Mouse (Mus musculus): ENCODE measurements around the gene Inip. TPM values are rescaled to one million over a fixed set of nuclear protein-coding genes. Genes with fewer than 3 reads are reported as not detected.

Gene Inip
- total and polyA plus RNA-seq, 2 experiments: 2.3 to 3.4 TPM

GRCm38 (mm10) chr4:59823470-59823869, 22.1 kb upstream of the Inip start:
- Histone ChIP-seq H3K79me2 (ENCODE audit: control insufficient read depth, insufficient read depth, low read length) (peaks cover 16% of the 10 kb centered on the region; the same call in 1 of the 2 replicates), H3K36me3 (ENCODE audit: control insufficient read depth, insufficient read depth, low read length) (no peaks in the 10 kb centered on the region), H3K4me1 (ENCODE audit: control insufficient read depth, insufficient read depth, low read length) (peaks cover 2% of the 10 kb centered on the region), H3K4me3 (ENCODE audit: insufficient read depth, low read depth, low read length) (no peak overlapping the region), H3K27ac (replicated peaks; ENCODE audit: insufficient read depth, low read depth, low read length) (no peak overlapping the region), H3K9ac (ENCODE audit: low read depth, low read length) (no peak overlapping the region), H3K27me3 (ENCODE audit: control insufficient read depth, insufficient read depth, low read length) (no peaks in the 10 kb centered on the region)
- 80% methylated on average over 7 of the region's 7 CpGs for WGBS
- no peak for DNase-seq (ENCODE audit: extremely low read depth, low read depth, low spot score)
- TF ChIP-seq CTCF (IDR thresholded peaks at IDR 0.05; ENCODE audit: low read depth, low read length): no peak
- no peak for TF ChIP-seq POLR2A (IDR thresholded peaks at IDR 0.05; ENCODE audit: extremely low read depth, insufficient read depth, low read length)

- TF ChIP-seq CTCF (IDR thresholded peaks at IDR 0.05; ENCODE audit: low read depth, low read length) (no peak), POLR2A (IDR thresholded peaks at IDR 0.05; ENCODE audit: extremely low read depth, insufficient read depth, low read length) (no peak)
- Histone ChIP-seq H3K27ac (replicated peaks; ENCODE audit: insufficient read depth, low read depth, low read length) (no peak overlapping the region), H3K27me3 (ENCODE audit: control insufficient read depth, insufficient read depth, low read length) (no peaks in the 10 kb centered on the region), H3K36me3 (ENCODE audit: control insufficient read depth, insufficient read depth, low read length) (no peaks in the 10 kb centered on the region), H3K79me2 (ENCODE audit: control insufficient read depth, insufficient read depth, low read length) (peaks cover 12% of the 10 kb centered on the region; the same call in 1 of the 2 replicates), H3K4me3 (ENCODE audit: insufficient read depth, low read depth, low read length) (no peak overlapping the region), H3K4me1 (ENCODE audit: control insufficient read depth, insufficient read depth, low read length) (peaks cover 2% of the 10 kb centered on the region), H3K9ac (ENCODE audit: low read depth, low read length) (no peak overlapping the region)
- WGBS: 52% methylated on average over 4 of the region's 4 CpGs
- peak; percentile 44 for DNase-seq (ENCODE audit: extremely low read depth, low read depth, low spot score)
Measured at GRCm38 (mm10) chr4:59822119-59822518, 20.7 kb upstream of the Inip start.

GRCm38 (mm10) chr4:59821516-59821915, 20.1 kb upstream of the Inip start:
- Histone ChIP-seq H3K79me2 (ENCODE audit: control insufficient read depth, insufficient read depth, low read length) (peaks cover 10% of the 10 kb centered on the region; the same call in 1 of the 2 replicates), H3K27ac (replicated peaks; ENCODE audit: insufficient read depth, low read depth, low read length) (no peak overlapping the region), H3K9ac (ENCODE audit: low read depth, low read length) (no peak overlapping the region), H3K4me1 (ENCODE audit: control insufficient read depth, insufficient read depth, low read length) (peaks cover 2% of the 10 kb centered on the region), H3K4me3 (ENCODE audit: insufficient read depth, low read depth, low read length) (no peak overlapping the region), H3K27me3 (ENCODE audit: control insufficient read depth, insufficient read depth, low read length) (no peaks in the 10 kb centered on the region), H3K36me3 (ENCODE audit: control insufficient read depth, insufficient read depth, low read length) (no peaks in the 10 kb centered on the region)
- WGBS: 98% methylated on average over 1 of the region's 1 CpGs
- DNase-seq (ENCODE audit: extremely low read depth, low read depth, low spot score): no peak
- TF ChIP-seq CTCF (IDR thresholded peaks at IDR 0.05; ENCODE audit: low read depth, low read length) (no peak), POLR2A (IDR thresholded peaks at IDR 0.05; ENCODE audit: extremely low read depth, insufficient read depth, low read length) (no peak)

- H3K27me3 ChIP-seq (ENCODE audit: control insufficient read depth, insufficient read depth, low read length): no peaks in the 10 kb centered on the region
- no peaks in the 10 kb centered on the region for H3K36me3 ChIP-seq (ENCODE audit: control insufficient read depth, insufficient read depth, low read length)
- peaks cover 2% of the 10 kb centered on the region for H3K4me1 ChIP-seq (ENCODE audit: control insufficient read depth, insufficient read depth, low read length)
- 88% methylated on average over 12 of the region's 12 CpGs for WGBS
- H3K9ac ChIP-seq (ENCODE audit: low read depth, low read length): no peak overlapping the region
- H3K27ac ChIP-seq (replicated peaks; ENCODE audit: insufficient read depth, low read depth, low read length): no peak overlapping the region
- no peak for DNase-seq (ENCODE audit: extremely low read depth, low read depth, low spot score)
- H3K79me2 ChIP-seq (ENCODE audit: control insufficient read depth, insufficient read depth, low read length): peaks cover 7% of the 10 kb centered on the region; the same call in 1 of the 2 replicates
- H3K4me3 ChIP-seq (ENCODE audit: insufficient read depth, low read depth, low read length): no peak overlapping the region
- no peak for TF ChIP-seq CTCF (IDR thresholded peaks at IDR 0.05; ENCODE audit: low read depth, low read length)
- TF ChIP-seq POLR2A (IDR thresholded peaks at IDR 0.05; ENCODE audit: extremely low read depth, insufficient read depth, low read length): no peak
Measured at GRCm38 (mm10) chr4:59819477-59820022, 18.2 kb upstream of the Inip start.

GRCm38 (mm10) chr4:59819054-59819472, 17.7 kb upstream of the Inip start:
- Histone ChIP-seq H3K27ac (replicated peaks; ENCODE audit: insufficient read depth, low read depth, low read length) (no peak overlapping the region), H3K4me3 (ENCODE audit: insufficient read depth, low read depth, low read length) (no peak overlapping the region), H3K9ac (ENCODE audit: low read depth, low read length) (no peak overlapping the region), H3K27me3 (ENCODE audit: control insufficient read depth, insufficient read depth, low read length) (no peaks in the 10 kb centered on the region), H3K4me1 (ENCODE audit: control insufficient read depth, insufficient read depth, low read length) (peaks cover 5% of the 10 kb centered on the region), H3K36me3 (ENCODE audit: control insufficient read depth, insufficient read depth, low read length) (no peaks in the 10 kb centered on the region), H3K79me2 (ENCODE audit: control insufficient read depth, insufficient read depth, low read length) (peaks cover 7% of the 10 kb centered on the region; the same call in 1 of the 2 replicates)
- TF ChIP-seq CTCF (IDR thresholded peaks at IDR 0.05; ENCODE audit: low read depth, low read length): no peak
- no peak for TF ChIP-seq POLR2A (IDR thresholded peaks at IDR 0.05; ENCODE audit: extremely low read depth, insufficient read depth, low read length)
- WGBS: 81% methylated on average over 7 of the region's 7 CpGs
- DNase-seq (ENCODE audit: extremely low read depth, low read depth, low spot score): no peak

GRCm38 (mm10) chr4:59818498-59818897, 17.1 kb upstream of the Inip start:
- peaks cover 8% of the 10 kb centered on the region for H3K4me1 ChIP-seq (ENCODE audit: control insufficient read depth, insufficient read depth, low read length)
- 91% methylated on average over 10 of the region's 10 CpGs for WGBS
- peaks cover 5% of the 10 kb centered on the region; the same call in 1 of the 2 replicates for H3K79me2 ChIP-seq (ENCODE audit: control insufficient read depth, insufficient read depth, low read length)
- no peak overlapping the region for H3K9ac ChIP-seq (ENCODE audit: low read depth, low read length)
- no peak overlapping the region for H3K4me3 ChIP-seq (ENCODE audit: insufficient read depth, low read depth, low read length)
- no peak overlapping the region for H3K27ac ChIP-seq (replicated peaks; ENCODE audit: insufficient read depth, low read depth, low read length)
- H3K36me3 ChIP-seq (ENCODE audit: control insufficient read depth, insufficient read depth, low read length): no peaks in the 10 kb centered on the region
- no peak for DNase-seq (ENCODE audit: extremely low read depth, low read depth, low spot score)
- H3K27me3 ChIP-seq (ENCODE audit: control insufficient read depth, insufficient read depth, low read length): no peaks in the 10 kb centered on the region
- TF ChIP-seq CTCF (IDR thresholded peaks at IDR 0.05; ENCODE audit: low read depth, low read length) (no peak), POLR2A (IDR thresholded peaks at IDR 0.05; ENCODE audit: extremely low read depth, insufficient read depth, low read length) (no peak)
